Mouse (Mus musculus) frontal cortex, adult 2 months (tissue): ENCODE results near the gene Gm29776. TPM values are rescaled to one million over a fixed set of nuclear protein-coding genes. Genes with fewer than 3 reads are reported as not detected.
A peak's percentile ranks its signal among the peaks of the same experiment; 100 is the strongest.

Source experiments
- DNase-seq, 2 experiments: peaks; one replicate each; pipeline ENCODE4 v3.0.0; 2022; ENCODE audit warnings: low spot score in 1 of 2; ENCODE audit errors: extremely low spot score in 1 of 2
- polyA plus RNA-seq: library from polyadenylated mRNA; depleted of rRNA; stranded (reverse); fragments of >200 nt; gene quantifications from 2 replicates; pipeline ENCODE4 v1.2.3, GENCODE M21; 2012; rRNA removed

Gene Gm29776
- polyA plus RNA-seq, result 0.08 and 0.20 TPM in 2 replicates

GRCm38 (mm10) chr14:54698733-54699132, at the start of gene Gm29776:
TSS of gene Gm29776 (minus strand) at chr14:54698833.
- no peak for DNase-seq

DNA sequence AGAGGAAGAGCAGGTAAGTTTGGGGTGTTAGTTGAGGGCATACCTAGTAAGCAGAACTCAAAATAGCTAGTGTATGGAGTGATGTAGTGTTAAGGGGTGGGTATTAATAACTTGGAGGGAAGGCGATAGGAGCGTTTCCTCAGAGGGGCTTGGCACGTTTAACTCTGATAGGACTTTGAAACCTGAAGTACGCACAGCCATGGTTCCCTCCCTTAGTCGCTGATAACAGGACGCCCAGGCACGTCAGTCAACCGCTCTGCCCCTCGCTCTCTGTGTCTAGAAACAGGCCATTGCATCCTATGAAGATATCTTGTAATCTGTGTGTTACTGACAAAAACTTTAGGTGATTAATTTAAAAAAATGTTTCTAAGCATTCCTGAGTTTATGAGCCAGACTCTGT, 47.4 kb upstream of the Gm29776 start:
- DNase-seq, result no peak

DNA sequence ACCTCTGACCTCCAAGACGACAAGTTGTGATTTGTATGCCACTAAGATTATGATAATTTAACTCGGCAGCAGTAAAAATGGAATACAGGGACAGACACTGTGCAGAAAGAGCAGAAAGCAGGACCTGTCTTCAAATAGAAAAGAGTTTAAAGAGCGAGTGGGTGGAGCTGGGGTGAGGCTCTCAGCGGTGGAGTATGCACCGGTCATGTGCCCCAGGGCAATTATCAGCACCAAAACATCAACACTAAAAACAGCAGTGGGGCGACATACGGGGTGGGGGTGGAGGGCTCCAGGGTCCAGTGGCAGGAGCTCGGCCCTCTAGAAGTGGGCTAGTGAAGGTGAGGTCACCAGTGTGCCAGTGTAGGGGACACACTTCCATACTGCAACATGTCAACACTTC, 45.8 kb upstream of the Gm29776 start:
- DNase-seq, result no peak

- no peak for DNase-seq
These were observed 43.7 kb upstream of the Gm29776 start for GRCm38 (mm10) chr14:54742375-54742774.

GRCm38 (mm10) chr14:54741721-54742120, 43.1 kb upstream of the Gm29776 start:
- no peak for DNase-seq

DNA sequence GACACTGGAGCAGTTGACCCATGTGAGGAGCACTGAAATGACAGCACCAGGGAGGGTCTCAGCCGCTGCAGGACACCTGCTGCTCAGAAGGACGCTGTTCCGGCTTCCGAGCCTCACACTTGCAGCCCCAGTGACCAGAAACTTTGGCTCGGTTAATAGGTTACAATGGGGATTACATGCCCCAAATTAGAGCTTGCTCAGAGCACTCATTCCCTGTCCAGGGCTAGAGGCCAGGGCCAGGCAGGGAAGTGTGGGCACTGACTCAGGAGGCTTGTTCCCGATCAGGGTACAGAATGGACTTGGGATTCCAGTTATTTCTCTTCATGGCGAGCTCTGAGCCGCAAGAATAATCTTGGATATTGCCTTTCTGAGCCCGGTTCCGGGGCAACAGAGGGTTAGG, 39.0 kb upstream of the Gm29776 start:
- no peak for DNase-seq

DNA sequence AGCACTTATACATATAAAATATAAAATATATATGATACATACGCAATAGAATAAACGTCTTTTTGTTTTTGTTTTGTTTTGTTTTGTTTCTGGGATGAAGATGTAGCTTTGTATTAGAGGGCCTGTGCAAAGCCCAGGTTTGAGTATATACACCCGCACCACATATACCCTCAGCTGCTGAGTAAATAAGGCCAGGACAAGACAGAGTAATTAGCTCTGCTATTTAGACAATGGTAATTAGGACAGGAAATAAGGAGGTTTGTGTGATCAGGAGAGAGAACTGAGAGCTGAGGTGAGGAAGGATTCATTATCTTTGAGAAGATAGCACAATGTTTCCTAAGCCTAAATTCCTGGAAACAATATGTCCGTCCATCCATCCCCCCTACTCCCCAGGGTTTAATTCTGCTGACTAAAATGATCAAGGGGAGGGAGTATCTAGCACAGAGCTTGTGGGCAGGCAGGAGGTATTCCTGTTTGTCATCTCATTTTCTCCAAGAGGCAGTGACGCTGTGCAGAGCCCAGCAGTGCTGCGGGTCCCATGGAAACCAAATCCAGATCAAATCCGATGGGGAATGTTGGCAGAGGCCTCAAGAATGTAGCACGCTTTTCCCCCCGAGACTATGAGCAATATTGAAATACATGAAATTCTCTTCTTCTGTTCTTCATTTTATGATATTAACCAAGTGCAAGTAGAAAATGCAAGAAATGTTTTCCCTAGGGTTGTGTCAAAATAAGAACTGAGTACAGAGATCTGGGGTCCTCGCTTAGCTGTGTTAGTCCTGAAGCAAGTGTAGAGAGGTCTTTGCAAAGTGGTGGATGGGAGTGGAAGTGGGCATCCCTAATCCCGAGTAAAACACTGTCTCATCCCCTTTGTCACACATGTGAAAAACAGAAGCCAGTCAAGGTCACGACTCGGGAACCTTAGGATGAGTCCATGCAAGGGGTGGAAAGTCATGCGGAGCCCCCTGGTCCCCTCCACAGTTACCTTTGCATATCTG, 38.2 kb upstream of the Gm29776 start:
- peak; percentile 71 to 73 for DNase-seq

- DNase-seq, result no peak
These were observed 36.6 kb upstream of the Gm29776 start for GRCm38 (mm10) chr14:54735221-54735620.

GRCm38 (mm10) chr14:54734004-54734403, 35.4 kb upstream of the Gm29776 start:
- no peak for DNase-seq

DNA sequence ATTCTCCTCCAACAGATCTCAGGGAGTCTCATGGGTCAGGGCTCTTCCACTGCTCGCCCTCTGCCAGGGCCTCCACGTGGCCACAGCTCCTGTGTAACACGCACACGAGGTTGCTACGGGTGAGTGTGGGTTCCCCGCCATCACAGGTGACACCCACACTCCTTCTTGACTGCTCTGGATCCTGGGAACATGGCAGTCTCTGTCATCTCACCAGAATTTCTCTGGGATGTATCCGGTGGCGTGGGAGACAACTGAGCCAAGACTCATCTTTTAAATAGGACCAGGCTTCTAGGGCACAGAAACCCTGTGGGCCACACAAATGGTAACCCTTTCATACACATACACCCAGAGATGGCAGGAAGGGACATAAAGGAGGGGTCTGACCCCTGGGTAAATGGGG, 33.6 kb upstream of the Gm29776 start:
- no peak for DNase-seq

DNA sequence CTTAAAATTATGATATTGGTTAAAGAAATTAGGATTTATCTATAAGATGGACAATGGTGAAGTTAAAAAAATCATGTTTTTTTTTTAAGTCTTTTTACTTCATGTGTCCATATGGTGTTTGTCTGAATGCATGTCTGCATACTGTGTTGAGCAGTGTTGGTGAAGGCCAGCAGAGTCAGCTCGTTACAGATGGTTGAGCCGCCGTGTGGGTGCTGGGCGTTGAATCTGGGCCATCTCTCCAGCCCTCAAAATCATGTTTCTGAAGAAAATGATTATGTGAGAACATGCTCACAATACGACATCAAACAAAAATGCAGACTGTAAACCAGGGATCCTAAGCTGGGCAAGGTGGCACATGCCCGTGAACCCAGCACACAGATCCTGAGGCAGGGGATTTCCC, 31.7 kb upstream of the Gm29776 start:
- DNase-seq, result no peak

- DNase-seq, result peak; percentile 56 to 62
These were observed 30.4 kb upstream of the Gm29776 start for GRCm38 (mm10) chr14:54728823-54729653.

DNA sequence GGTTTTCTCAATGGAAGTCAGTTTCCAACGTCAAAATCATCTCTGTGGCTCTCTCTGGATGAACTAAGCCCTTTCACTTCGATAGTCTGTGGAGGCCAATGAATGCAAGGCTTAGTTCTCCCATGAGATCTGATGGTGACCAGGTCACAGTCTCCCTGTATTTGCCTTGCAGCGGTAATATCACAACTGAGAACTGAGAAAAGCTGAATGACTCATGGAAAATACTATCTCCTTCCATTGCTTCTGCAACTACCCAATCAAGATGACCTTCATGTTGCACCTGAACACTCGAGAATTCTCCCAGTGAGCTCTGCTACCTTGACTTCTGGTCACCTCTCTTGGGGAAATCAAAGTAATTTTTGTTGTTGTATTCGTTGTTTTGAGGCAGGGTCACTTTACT, 28.9 kb upstream of the Gm29776 start:
- no peak for DNase-seq

- DNase-seq, result no peak
These were observed 25.4 kb upstream of the Gm29776 start for GRCm38 (mm10) chr14:54724049-54724448.

- no peak for DNase-seq
These were observed 23.1 kb upstream of the Gm29776 start for GRCm38 (mm10) chr14:54721711-54722110.

DNA sequence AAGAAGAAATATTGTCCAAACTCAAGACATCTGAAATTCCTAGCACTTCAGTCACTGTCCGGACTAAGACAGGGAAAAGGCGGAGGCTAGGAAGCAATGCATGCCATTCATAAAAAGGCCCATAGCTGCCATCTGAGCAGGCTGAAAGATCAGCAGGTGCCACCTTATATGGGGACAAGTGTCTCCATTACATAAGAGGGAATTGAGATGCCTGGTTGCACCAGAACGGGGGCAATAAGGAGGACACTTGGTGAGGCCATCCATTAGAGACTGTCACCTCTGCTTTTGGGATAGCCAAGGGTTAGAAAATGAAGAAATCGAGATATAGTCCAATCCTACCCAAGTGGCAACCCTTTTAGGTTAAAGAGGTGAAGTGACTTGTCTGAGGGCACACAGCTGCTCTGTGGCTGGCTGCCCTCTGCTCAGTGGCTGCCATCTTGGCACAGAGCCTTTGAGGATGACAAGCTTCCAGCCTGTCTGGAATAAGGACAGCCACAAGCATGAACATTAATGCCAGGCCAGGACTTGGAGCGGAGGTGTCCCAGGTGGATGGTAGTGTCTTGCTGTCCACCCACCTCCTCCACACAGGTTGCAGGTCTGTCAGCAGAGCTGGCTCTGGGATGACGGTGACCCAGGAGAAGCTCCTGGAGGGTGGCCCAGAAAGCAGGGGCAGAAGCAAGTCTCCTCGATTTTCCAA, 22.2 kb upstream of the Gm29776 start:
- DNase-seq, result no peak

DNA sequence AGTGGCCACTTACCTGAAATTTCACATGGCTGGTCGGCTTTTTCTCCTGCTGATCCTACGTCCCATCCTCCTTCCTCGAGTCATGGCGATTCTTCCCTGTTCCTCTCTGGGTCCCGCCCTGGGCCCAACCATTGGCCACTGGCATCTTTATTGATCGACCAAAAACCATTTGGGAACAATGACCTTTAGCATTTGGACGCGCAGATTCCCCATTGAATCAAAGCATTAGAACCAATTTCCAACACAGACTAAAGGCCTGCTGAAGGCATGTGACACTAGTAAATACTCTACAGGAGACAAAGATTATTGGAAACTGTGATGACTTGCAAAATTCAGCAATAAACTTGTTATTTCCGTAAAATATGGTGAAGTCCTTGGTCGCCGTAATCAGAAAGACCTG, 21.4 kb upstream of the Gm29776 start:
- no peak for DNase-seq

- DNase-seq, result no peak
These were observed 16.8 kb upstream of the Gm29776 start for GRCm38 (mm10) chr14:54715402-54715801.

- peak in 1 of 2 experiments; percentile 42 for DNase-seq
These were observed 16.0 kb upstream of the Gm29776 start for GRCm38 (mm10) chr14:54714617-54715081.

- DNase-seq, result peak; percentile 62 to 94
These were observed 15.5 kb upstream of the Gm29776 start for GRCm38 (mm10) chr14:54714121-54714520.

DNA sequence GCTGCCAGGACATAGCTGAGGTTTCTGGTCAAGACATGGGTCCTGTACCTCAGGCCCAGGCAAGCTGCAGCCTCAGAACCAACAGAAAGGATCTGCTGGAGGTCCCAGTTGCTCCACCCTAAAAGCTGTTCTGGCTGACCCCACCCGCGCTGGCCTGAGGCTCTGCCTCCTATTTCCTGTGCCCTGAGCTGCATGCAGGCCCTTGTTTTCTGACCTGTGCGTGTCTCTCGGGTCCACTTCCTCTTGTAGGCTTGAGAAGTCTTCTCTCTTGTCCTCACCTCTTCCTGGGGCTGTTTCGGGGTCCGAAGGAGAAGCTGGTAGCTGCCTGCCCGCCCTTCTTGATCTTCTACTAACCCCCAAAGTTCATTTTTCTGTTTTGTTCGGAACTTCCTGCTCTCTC, 14.2 kb upstream of the Gm29776 start:
- DNase-seq, result no peak
